Mouse (Mus musculus): ENCODE results near the gene Psapl1. TPM values are rescaled to one million over a fixed set of nuclear protein-coding genes. Genes with fewer than 3 reads are reported as not detected.
"Not testable (repeated sequence)": the region's sequence is repeated elsewhere in the genome, so short reads cannot be mapped to it uniquely, and the experiment has no call there.

Psapl1 gene
- polyA plus RNA-seq, 1 experiment from 2014 or later = not detected

- H3K27ac ChIP-seq (ENCODE audit: poor library complexity, severe bottlenecking); H3K4me3 ChIP-seq; H3K4me2 ChIP-seq; H3K9ac ChIP-seq; ATAC-seq (ENCODE audit: insufficient number of reproducible peaks, low FRiP score); H3K9me3 ChIP-seq (replicated peaks); H3K4me1 ChIP-seq (replicated peaks); H3K36me3 ChIP-seq; H3K27me3 ChIP-seq (replicated peaks): not testable (repeated sequence)
- 91% methylated on average over 9 of the region's 10 CpGs for WGBS
Observed at GRCm38 (mm10) chr5:36237526-36237925, 33.7 kb downstream of the Psapl1 start.

- Histone ChIP-seq H3K36me3 (no peaks in the 10 kb centered on the region), H3K4me3 (no peak overlapping the region), H3K27ac (ENCODE audit: poor library complexity, severe bottlenecking) (no peak overlapping the region), H3K4me1 (replicated peaks) (peaks cover 16% of the 10 kb centered on the region), H3K4me2 (no peak overlapping the region), H3K9me3 (replicated peaks) (no peaks in the 10 kb centered on the region), H3K27me3 (replicated peaks) (no peaks in the 10 kb centered on the region), H3K9ac (no peak overlapping the region)
- WGBS = 77% methylated on average over 3 of the region's 3 CpGs
- no peak for ATAC-seq (ENCODE audit: insufficient number of reproducible peaks, low FRiP score)
Observed at GRCm38 (mm10) chr5:36248022-36248421, 44.2 kb downstream of the Psapl1 start.

GRCm38 (mm10) chr5:36252746-36253504, 49.1 kb downstream of the Psapl1 start:
- WGBS = 84% methylated on average over 17 of the region's 17 CpGs
- no peak overlapping the region for H3K27ac ChIP-seq (ENCODE audit: poor library complexity, severe bottlenecking)
- H3K4me3 ChIP-seq = no peak overlapping the region
- no peak overlapping the region for H3K9ac ChIP-seq
- no peak overlapping the region for H3K4me2 ChIP-seq
- ATAC-seq (ENCODE audit: insufficient number of reproducible peaks, low FRiP score) = no peak
- H3K27me3 ChIP-seq (replicated peaks) = no peaks in the 10 kb centered on the region
- H3K9me3 ChIP-seq (replicated peaks) = no peaks in the 10 kb centered on the region
- no peaks in the 10 kb centered on the region for H3K36me3 ChIP-seq
- peaks cover 28% of the 10 kb centered on the region for H3K4me1 ChIP-seq (replicated peaks)

GRCm38 (mm10) chr5:36254642-36255516, 51.1 kb downstream of the Psapl1 start:
- Histone ChIP-seq H3K9ac (no peak overlapping the region), H3K4me1 (replicated peaks) (peaks cover 28% of the 10 kb centered on the region)
- WGBS = 37% methylated on average over 18 of the region's 18 CpGs

More at GRCm38 (mm10) chr5:36254642-36255516, 51.1 kb downstream of the Psapl1 start:
- H3K27ac ChIP-seq (ENCODE audit: poor library complexity, severe bottlenecking) = no peak overlapping the region
- H3K27me3 ChIP-seq (replicated peaks) = no peaks in the 10 kb centered on the region
- no peaks in the 10 kb centered on the region for H3K36me3 ChIP-seq
- no peaks in the 10 kb centered on the region for H3K9me3 ChIP-seq (replicated peaks)
- ATAC-seq (ENCODE audit: insufficient number of reproducible peaks, low FRiP score) = no peak
- H3K4me3 ChIP-seq = no peak overlapping the region
- H3K4me2 ChIP-seq = 0 out of 2 replicates have a peak overlapping the region, but pooled peaks have one; percentile 0

Other genes with a start within 250 kb of the Psapl1 start
- 12.4 and 14.1 TPM in 2 replicates for gene Sorcs2, start 194.1 kb downstream of the Psapl1 start, polyA plus RNA-seq (2016; fragmentation: Nextera tagmentation; extraction: Ambion mirVana)